Mouse (Mus musculus) CD4-positive, CD25-positive, alpha-beta regulatory T cell, adult 2 months (primary cell): Measurements from ENCODE around the gene Enpp3.

Source experiments
- DNase-seq: peaks from one replicate; pipeline ENCODE4 v3.0.0-alpha.2; 2012; ENCODE audit warnings: low read depth, low spot score

The Enpp3 gene

DNA sequence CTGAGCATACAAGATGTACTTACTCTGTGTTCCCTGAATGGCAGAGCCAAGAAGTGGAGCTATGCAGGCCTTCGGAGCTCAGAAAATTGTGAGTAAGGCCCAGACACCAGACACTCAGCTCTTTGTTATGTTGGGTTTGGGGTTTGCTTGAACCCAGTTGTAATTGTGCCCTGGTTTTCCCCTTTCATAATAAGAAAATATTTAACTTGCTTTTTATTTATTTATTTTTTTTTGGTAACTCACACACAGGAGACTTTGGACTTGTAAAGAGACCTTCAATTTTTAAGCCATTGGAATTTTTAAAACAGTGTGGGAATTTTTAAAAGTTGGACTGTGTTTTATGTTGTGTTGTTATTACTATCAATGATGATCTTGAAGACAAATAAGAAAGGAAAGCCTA is at the start of gene Enpp3:
Enpp3 (minus strand) TSS at position 148 of the 400 bp plus-strand sequence.
- no peak for DNase-seq

DNA sequence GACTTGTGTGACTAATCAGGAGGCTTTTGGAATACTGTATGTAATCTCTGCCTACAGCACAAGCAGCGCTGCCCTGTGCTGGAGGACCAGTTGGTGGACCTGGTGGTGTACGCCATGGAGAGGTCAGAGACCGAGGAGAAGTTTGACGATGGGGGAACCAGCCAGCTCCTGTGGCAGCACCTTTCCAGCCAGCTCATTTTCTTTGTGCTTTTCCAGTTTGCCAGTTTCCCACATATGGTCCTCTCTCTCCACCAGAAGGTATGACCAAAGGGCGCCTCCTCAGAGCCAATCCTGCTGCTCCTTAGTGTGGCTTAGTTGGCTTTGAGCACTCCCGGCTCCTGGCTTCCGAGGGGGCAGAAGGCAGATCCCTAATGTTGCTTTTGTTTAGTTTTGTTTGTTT is 45.7 kb upstream of the Enpp3 start:
- no peak for DNase-seq

DNA sequence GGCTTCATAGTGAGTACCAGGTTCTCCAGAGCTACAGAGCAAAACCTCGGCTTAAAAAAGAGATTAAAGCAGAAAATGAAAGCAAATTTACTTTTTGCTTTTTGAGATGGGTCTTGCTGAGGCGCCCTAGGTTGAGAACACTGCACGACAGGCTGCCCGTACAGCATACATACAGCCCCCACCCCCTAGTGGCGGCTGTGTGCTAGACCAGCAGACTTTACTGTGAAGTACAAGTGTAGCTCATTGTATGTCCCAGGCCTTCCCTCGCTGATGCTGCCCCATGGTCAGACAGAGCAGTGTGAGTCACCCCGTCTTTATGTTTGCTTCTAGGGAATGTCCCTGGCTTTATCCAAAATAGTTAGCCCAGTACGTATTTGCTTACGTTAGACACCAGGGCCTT is 43.4 kb upstream of the Enpp3 start:
- DNase-seq = peak; percentile 46

DNA sequence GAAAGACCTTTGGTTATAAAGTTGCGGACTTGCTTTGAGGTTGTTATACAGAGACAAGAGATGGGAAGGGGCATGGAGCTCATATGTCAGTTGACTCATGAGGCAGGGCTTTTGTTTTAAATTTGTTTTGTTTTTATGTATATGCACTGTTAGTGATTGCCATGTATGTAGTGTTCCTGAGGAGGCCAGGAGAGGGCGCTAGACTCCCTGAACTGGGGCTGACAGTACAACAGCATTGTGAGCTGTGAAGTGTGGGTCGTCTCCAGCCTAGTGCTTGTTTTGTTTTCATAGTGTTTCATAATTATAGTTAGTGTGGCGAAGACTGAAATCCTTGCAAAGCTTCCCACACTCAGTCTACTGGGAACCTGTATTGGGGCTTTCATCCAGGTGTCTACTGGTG is 31.0 kb upstream of the Enpp3 start:
- peak; percentile 34 for DNase-seq

DNA sequence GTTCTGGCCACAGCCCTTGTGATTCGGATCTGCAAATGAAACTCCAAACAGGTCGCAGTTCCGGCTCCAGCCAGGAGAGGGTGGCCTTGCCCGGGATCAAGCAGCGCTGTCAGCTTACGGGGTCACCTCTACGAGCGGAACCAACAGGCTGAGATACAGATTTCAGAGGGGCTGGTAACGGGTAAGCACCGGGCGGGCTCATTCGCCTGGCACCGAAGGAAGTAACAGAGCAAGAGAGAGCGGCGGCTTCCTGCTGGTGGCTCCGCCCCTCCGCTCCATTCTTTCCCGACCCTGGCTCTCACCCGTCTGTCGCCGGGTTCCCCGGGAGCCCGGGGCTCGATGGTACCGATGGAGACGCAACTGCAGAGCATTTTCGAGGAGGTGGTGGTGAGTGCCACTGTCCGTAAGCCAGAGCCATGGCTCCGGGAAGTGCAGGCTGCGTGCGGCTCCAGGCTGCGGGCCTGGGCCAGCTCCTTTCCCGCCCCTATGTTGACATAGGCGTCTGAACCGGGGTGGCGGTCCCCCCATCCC is 27.2 kb upstream of the Enpp3 start, which contains the start of gene Med23:
Med23 (plus strand) TSS at position 227 of the 531 bp plus-strand sequence.
- peak; percentile 97 for DNase-seq

DNA sequence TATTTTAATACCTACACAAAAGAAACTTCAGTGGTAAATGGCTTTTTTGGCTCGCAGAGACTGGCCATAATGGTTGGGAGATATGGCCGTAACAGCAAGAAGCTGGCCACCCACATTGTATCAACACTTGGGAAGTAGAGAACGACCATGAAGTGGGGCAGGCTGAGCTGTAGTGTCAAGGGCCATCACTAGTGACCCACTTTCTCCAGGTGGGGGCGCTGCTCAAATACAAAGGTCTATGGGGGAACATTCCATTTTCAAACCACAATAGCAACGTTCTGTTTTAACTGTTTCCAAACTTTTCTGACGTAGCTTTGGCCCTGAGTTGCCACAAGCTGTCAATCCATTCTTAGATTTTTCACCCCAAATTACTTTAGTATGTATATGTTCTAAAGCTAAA is 21.8 kb upstream of the Enpp3 start:
- peak; percentile 41 for DNase-seq

DNA sequence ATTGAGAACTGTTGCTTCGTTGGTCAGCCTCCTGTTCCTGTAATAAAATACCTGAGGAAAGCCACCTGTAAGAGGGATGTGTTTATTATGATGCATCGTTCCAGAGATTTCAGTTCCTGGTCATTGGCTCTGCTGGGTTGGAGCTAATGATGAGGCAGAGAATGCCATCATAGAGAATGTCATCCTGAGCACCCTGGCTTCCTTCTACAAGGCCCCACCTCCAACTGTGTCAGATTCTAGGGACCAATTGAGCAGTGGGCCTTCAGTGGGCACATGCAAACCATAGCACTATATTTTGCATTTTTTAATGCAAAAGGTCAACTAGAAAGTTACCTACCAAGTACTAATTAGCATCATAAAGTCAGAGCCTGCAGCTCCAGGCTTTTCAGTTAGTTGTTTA is 20.5 kb upstream of the Enpp3 start:
- no peak for DNase-seq

DNA sequence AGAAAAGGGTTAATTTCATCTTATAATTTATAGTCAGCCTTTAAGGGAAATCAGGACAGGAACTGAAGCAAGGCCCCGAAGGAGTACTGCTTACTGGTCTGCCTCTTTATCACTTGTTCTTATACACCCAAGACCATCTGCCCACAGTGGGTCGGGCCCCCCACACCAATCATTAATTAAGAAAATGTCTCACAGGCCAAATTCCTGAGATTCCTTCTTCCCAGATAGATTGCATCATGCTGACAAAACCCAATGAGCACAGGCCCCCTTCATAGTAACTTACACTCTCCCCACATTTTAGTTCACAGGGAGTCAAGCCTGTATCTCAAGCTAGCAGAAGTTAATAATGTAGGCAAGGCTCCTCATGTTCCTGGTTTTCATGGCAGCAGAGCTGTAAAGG is 625 bp downstream of the Enpp3 start:
- no peak for DNase-seq

DNA sequence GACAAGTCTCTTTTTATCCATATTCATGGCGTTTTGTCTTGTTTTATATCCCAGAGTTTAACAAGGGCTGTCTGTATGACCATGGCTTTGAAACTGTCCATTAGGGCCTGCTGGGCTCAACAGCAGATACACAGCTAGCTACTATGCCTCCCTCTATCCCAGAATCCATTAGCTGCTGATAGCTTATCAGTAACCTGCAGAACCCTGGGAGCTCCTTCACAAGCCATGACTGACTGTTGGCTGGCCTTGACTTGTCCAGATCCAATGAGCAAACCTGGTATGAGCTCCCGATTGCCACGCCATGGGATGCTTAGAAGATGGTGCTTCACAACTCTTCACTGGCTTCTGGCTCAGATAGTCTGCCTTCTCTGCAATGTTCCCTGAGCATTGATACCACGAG is 1.8 kb downstream of the Enpp3 start:
- DNase-seq = no peak

DNA sequence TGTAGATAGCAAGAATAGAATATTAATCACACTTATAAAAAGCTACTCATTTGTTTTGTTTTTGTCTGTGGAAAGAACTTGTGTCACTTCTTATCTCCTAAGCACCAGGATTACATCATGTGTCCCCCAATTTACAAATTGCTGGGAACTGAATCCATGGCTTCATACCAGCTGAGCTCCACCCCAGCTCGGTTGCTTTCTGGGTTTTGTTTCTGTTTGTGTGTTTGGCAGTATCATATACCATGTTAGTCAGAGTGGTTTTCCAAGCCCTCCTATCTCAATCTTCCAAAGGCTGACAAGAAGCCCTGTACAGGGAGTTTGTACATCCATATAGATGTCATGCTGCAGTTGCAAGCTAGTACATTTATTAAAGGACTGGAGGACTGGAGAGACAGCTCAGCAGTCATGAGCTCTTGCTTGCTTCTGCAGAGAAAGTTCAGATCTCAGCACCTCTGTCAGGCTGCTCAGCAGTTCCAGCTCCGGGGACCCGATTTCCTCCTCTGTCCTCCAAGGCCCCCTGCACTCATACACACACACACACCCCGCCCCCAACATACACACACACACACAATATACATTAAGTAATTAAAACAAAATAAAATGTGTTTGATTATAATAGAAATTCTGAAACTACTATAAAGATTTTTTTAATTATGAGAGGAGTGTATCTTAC is 6.1 kb downstream of the Enpp3 start:
- DNase-seq = no peak

DNA sequence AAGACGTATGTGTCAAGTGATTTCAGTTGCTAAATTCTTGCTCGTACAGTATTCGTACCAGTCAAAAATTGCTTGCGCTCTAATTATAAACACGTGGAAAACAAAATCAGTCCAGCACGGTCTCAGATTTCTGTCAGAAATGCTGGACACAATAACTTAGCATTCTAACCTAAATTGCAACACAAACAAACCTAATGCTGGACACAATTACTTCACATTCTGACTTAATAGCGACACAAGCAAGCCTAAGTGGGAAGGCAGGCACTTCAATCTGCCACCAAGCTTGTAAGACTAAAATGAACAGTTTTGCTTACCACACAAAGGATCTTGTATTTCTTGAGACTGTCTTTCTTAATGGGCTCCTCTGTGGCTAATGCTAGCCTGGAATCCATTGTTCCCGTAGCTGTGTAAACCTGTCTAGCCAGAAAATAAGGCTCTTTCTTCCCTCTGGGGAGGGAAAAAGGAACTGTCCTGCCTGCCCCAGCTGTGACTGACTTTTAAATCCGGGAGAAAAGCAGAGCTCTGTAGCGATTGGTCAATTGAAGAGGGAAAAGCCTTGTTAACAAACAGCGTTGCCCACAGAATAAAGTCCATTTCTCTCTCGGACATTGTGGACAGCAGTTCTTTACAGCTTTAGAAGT is 6.8 kb downstream of the Enpp3 start:
- no peak for DNase-seq

DNA sequence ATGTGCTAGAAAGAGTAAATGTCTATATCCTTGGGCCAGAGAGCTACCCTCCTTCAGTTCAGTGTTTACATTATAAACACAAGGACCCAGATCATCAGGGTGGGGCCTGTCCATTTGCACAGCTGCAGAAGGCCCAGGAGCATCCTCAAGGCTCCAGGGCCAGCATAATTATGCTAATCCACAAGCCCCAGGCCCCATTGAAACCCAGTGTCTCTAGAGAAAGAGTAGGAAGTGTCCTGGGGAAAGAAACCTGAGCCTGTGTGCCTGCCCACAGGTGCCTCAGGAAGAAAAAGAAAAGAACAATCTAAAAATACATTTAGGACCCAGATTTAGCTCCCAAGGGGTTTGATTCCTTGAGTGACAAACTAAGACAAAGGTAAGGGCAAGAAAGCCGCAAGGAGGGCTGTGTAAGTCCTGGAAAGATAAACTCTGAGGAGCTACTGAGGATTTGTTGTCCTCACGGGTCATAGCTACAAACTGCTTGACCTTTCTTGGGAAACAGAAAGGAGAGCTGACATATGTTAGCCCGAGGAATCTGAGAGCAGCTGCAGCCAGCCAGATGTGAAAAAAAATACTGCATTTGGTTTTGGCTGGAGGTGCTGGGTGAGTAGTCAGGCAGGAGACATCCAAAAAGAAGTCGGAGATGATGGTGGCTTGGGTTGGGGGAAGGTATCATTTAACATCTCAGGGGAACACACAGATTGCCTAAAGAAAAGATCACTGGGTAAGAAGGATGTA is 7.8 kb downstream of the Enpp3 start:
- DNase-seq = no peak

DNA sequence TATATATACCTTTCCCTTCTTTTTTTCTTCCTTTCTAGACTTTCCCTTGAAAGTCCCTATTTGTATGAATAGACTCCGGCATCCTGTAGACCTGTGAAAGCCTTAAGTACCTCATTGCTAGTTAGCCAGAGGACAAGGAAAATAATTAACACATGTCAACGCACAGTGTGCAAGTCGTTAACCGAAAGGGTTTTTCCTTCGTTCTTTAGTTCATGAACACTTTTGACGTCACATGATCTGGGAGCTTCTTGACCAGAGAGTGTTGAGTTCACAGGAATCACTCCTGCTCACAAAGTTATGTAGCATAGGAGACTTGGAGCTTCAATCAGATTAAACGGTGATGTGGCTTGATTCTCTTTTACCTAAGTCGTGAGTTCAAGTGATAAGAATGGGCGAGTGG is 10.3 kb downstream of the Enpp3 start:
- DNase-seq = no peak

DNA sequence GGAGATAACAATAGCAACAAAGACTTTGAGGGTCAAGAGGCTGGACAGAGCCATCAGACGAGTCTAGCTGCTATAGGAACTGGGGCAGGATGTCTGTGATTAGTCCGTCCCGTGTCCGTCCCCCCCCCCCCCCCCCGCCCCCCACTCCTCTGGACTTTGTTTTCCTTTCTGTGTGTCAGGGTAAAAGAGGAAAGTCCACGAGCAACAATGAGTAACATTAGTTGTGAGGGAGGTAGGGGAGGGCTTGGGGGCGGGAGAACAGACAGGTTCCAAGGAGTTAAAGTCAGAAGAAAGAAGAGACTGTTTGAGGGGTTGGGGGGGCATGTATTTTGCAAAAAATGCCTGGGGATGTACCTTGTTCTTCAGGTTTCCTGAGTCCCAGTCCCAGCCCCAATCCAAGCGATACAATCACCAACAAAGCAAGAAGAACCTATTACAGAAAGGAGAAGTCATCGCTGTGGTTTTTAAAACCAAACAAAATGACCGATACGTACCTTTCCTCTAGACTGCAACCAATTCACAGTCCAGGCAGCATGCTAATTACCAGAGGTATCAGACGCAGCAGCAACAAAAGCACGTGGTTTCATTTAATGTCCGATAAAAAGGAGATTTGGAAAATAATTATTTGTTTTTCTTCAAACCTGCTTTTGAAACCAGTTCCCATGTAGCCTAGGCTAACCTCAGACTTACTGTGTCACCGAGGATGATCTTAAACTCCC is 11.1 kb downstream of the Enpp3 start:
- DNase-seq = no peak

DNA sequence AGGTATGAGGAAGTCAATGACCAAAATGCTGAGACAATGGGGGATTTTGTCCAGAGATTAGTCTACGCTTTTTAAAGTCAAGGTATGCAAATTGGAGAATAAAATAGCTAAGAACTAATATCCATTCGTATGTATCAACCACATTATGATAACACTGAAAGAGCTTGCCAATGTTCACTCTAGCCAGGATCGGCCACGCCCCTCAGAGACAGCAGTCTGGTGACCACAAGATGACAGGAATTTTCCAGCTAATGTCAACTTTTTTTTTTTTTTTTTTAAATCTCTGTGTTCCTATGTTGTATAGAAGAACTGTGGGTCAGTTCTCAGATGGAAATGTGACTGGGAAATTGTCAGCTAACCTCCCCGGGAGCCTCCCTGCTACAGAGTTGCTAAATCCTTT is 12.2 kb downstream of the Enpp3 start:
- no peak for DNase-seq

DNA sequence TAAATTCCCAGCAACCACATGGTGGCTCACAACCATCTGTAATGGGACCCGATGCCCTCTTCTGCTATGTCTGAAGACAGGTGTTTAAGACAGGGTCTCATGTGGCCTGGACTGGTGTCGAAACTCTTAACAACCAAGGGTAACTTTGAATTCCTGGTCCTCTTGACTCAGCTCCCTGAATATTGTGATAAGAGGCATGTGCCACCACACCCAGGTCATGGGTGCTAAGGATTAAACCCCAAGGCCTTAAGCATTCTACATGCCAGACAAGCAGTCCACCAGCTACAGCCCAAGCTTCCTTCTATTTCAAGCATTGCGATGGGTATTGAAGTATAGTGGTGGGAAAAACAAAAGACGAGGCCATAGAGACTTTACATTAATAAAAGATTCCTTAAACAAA is 14.5 kb downstream of the Enpp3 start:
- DNase-seq = no peak

DNA sequence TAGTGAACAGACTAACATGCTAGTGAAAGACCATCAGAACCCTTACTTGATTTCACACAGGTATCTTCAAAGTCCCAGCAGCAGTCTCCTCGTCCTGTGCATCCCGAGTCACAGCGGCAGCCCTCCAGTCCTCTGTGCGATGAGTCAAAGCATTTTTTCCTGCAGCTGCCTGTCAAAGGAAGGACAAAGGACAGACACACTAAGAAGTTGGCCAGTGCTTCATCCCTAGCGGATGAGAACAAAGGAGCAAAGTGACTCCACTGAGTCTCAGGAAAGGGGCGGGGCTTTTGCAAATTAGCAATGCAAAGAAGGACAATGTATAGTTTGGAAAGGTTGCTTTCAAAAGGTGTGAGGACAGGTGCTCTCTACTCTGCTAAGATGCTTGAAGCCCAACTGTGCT is 16.5 kb downstream of the Enpp3 start:
- no peak for DNase-seq

DNA sequence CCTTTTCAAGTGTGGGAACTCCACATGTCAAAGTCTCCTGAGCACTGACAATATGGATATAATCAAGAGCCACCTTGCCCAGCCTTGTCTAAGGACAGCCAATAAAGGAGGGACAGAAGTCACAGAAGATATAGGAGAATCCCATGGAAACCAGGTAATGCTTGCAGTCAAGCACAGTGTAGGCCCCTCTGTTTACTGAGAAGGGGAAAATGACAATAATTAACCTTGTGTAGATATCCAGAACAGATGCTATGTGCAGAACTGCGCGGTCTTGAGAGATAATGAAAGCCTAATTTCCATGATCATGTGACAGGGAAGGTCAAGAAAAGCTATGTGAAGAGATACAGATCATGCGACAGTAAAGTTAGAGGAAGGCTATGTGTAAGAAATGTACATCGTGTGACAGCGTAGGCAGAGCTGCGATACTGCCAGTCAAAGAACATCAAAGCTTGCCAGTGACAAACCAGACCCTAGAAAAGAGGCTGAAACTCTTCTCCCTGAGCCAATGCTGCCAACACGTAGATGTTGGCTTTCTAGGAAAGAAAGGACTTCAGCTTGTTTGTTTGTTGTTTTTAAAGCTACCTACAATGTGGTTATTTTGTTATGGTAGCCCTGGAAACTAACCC is 17.1 kb downstream of the Enpp3 start:
- DNase-seq = no peak

DNA sequence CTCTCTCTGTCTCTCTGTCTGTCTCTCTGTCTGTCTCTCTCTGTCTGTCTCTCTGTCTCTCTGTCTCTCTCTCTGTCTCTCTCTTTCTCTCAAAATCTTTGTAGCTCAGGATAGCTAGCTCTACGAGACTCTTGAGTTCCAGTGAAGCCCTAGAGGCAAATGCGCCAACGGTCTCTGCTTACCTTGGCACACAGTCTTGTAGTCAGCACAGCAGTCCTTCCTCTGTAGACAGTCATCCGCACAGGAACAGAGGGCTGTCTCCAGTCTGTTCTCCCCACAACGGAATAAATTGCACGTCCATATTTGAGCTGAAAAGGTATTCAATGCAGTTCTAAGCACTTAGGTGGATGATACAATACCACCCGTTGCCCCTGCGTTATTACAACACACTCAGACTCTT is 18.0 kb downstream of the Enpp3 start:
- DNase-seq = peak; percentile 7

DNA sequence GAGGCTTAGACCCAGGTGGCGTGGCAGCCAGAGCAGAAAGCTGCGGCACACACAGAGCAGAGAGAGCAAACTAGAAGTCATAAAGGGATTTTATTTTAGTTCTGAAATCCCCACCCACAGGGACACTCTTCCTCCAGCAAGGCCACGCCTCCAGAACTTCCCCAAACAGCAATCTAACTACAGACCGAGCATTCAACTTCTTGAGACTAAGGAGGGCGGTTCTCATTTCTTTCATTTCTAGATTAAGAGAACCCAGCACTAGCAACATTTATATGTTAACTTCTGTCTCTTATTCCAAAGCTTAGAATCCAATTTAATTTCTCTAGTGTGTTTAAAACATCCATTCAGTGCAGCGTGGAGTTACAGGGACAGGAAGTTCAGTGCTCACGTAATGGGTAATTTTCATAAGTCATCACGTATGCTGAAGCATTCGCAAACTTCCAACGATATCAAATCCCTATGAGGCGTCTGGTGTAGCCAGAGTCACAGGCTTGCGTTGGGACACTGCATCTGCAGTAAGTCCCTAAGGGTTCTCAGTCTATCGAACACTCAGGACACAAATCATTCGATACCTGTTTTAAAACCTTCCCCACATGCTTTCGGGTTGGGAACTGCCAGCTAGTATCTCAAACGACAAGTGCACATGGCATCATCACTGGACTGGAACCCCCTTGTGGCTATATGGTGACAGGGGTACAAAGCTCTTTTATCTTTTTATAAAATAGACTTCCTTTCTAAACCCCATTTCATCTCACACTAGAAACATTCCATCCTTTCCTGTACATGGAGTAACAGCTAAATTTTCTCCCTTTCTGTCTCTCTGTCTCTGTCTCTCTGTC is 18.7 kb downstream of the Enpp3 start:
- peak; percentile 80 for DNase-seq

DNA sequence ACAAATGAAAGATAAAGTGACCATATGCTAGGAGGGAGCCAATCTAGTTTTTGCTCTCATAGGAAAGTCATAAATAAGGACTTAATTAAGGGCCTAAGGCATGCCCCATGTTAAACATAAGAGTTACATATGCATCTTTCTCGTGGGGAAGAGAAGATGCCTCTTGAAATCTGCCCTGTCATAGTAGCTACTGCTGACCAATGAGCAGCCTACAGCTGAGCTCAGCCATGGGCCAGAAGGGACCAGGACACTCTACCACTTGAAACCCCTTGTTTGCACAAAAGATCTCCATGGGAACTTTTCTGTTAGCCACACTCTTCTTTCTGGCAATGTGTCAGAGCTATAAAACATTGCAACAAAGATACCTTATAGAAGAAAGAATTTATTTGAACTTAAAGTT is 19.4 kb downstream of the Enpp3 start:
- no peak for DNase-seq
